Mouse (Mus musculus): ENCODE results near the gene Pnliprp1. TPM values are rescaled to one million over a fixed set of nuclear protein-coding genes. Genes with fewer than 3 reads are reported as not detected.

Pnliprp1 gene
- 0.24 and 0.26 TPM in 2 replicates for polyA plus RNA-seq (2012; rRNA removed)

GRCm38 (mm10) chr19:58728445-58729031 lies at the start of gene Pnliprp1:
Gene Pnliprp1, plus strand, starts transcription at chr19:58728887.

DNA sequence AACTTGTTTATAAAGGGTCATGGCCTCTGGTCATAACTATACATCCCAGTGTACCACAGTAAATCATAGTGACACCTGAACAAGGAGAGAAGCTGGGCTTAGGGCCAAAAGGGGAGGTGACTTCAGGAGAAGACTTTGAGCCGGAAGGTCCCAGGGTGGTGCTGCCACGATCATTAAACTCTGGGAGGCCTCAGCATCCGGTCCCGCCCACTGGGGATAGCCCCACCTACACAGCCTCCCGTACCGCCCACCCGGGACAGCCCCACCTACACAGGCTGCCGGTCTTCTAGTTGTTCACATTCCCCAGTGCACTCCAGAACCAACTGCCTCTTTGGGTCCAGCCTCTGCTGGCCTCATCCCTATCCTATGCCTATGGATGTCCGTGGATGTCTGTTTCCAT lies 30.7 kb downstream of the Pnliprp1 start, which contains the start of gene Pnliprp2:
Gene Pnliprp2 (plus strand): TSS at position 297 of the 400 bp plus-strand sequence.

Other genes with a start within 250 kb of the Pnliprp1 start
- not detected in 2 replicates for gene Ccdc172, start 216.9 kb upstream of the Pnliprp1 start, polyA plus RNA-seq (2012; rRNA removed)
- gene Pnlip, start 76.4 kb upstream of the Pnliprp1 start, polyA plus RNA-seq (2012; rRNA removed) = 0.18 and 0.31 TPM in 2 replicates
- gene Pnliprp2, start 30.8 kb downstream of the Pnliprp1 start, polyA plus RNA-seq (2012; rRNA removed) = 0.04 and 0.22 TPM in 2 replicates
- gene 1700019N19Rik, start 65.6 kb downstream of the Pnliprp1 start, polyA plus RNA-seq (2012; rRNA removed) = 0.07 TPM in 1 of 2 replicates, not detected in the other
- 1.4 and 1.5 TPM in 2 replicates for gene Eno4, start 214.5 kb downstream of the Pnliprp1 start, polyA plus RNA-seq (2012; rRNA removed)
- 45.9 and 47.1 TPM in 2 replicates for gene Hspa12a, start 214.8 kb downstream of the Pnliprp1 start, polyA plus RNA-seq (2012; rRNA removed)

Data from central nervous system, embryonic 14 days (tissue).